Mouse (Mus musculus) erythroblast, embryonic 14.5 days (primary cell): ENCODE measurements around the gene Slc38a2.

Source experiments
- GATA1 ChIP-seq: IDR thresholded peaks from 2 replicates; pipeline ENCODE4 v1.6.1; 2012; ENCODE audit warnings: low read length, inconsistent platforms, mixed read lengths
- TAL1 ChIP-seq: IDR thresholded peaks from 3 replicates; pipeline ENCODE4 v1.6.1; 2012; ENCODE audit warnings: low read length, inconsistent platforms, mixed read lengths

GRCm38 (mm10) chr15:96724506-96724905 lies 25.0 kb upstream of the Slc38a2 start:
- TF ChIP-seq TAL1 (no peak), GATA1 (no peak)
